Mouse (Mus musculus) T-helper 17 cell (primary cell): ENCODE measurements at regions not wholly inside any gene's neighbourhood (a gene's known extent, or its start where the extent isn't known, plus 50 kb on each side); places are given as distances from the start of the nearest gene placed in this dataset.

Experiments
- in situ Hi-C, 2 experiments: fragments of 300-600 bp; cut with MboI, MseI; formaldehyde crosslinking; loops; 1 replicate in 1 of 2; 2 replicates in 1 of 2; pipeline ENCODE4 v1.15.1; 2025; ENCODE audit warnings: high pct_unique_total_duplicates in 2 of 2

DNA sequence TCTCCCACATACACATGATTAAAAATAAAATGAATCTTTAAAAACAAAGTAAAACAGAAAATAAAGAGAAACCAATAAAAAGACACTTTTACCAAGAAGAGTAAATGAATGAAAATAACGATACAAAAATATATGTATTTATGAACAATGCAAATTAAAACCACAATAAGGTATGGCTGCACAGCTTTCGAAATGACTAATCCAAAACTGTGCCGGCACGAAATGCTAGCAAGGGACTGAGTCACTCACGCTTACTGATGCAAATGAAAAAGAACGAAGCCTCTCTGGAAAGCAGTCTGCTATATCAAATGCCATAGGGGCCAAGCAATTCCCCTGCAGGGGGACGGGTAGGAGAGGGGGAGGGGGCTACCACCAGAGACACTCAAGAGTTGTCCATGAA is 704.0 kb downstream of the 4930447A16Rik start:
- in situ Hi-C loops: loop anchor here in 1 of 2 experiments (5.0 kb wide), 1 partner anchor 68 kb away; no protein-coding TSS in a partner anchor

DNA sequence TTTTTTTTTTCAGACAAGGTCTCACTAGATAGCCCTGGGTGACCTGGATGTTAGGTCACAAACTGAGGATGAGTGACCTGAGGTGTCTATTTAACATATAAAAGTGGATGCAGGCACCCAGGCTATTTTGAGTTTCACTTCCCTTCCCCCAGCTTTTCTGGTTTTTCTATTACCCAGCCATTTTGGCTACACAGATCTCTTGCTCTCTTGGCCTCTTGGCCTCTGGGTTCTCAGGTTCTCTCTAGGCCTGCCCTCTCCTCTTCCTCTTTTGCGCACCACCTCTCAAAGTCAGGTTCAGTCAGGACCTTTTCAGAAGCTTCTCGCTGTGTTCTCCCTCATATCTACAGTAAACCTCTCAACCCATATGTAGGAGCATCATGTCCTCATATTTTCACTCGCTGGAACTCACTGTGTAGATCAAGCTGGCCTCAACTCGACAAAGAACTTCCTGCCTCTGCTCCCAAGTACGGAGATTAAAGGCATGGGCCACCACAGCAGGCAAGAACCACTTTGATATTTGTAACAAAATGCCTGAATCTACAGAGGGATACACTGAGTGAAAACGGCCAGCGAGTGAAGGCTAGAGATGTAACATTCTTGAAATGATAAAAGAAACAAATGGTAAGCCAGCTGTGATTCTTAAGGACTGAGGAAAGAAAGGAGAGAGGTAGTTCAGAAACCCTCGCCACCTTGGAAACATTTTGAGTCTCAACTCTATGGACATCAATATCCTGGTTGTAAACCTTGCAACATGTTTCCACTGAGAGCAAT is 704.7 kb downstream of the 4930447A16Rik start:
- in situ Hi-C loops: loop anchor here in 1 of 2 experiments (5.0 kb wide), 1 partner anchor 67 kb away; no protein-coding TSS in a partner anchor

DNA sequence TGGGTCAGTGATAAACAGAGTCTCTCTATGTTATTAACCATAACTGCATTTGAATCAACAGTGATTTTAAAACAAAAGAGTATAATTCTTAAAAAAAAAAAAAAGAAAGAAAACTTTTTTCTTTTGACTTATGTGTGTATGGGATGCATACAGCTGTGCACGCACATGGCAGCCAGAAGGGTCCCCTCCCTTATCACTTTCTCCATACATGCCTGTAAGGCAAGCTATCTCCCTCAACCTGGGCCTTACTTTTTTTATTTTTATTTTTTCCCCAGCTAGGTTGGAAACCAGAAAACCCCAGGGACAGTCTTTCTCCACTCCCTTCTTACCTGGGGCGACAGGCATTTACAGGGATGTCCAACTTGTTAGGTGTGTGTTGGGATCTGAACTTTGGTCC is 705.3 kb downstream of the 4930447A16Rik start:
- in situ Hi-C loops: no loop called here

DNA sequence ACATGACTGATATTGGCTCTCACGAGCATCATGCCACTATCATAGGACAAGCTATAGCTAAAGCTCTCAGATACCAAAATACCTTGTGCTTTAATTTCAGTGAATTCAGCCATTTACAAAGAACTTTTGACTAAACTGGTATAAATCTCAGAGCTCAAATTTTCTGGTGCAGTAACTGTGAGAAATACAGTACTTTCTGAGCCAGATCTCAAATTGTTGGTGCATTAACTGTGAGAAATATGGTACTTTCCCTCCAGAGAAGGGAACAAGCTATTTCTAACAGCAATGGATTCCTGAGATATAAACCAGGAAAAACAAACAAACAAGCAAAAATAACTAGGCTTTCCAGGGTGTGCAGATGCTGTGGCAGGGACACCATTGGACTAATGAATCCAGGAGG is 714.3 kb downstream of the 4930447A16Rik start:
- in situ Hi-C loops: no loop called here

DNA sequence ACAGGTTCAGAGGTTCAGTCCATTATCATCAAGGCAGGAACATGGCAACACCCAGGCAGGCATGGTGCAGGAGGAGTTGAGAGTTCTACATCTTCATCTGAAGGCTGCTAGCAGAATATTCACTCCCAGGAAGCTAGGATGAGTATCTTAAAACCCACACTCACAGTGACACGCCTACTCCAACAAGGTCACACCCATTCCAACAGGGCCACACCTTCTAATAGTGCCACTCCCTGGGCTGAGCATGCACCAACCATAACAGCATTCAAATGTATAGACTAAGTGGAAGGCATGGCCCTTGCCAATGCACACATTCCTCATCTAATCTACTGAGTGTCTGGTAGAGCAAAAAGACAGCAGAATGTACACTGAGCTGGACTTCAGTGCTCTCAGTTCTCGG is 718.1 kb downstream of the 4930447A16Rik start:
- in situ Hi-C loops: no loop called here

DNA sequence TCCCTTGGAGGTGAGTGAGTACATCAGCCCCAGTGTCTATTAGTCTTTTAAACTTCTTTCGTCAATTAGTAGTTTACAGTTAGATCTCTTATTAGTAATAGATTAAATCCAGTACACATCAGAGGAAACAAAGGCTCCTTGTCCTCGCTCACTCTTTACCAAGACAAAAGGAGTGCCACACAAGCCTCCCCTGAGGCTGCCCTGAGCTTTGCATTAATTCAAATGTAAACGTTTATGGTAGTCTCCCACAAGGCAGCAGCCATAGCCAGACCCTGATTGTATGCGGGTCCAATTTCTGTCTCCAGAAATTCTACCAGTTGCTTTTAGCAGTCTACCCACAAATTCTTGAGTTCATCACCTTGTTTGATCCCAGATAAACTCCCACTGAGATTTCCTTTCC is 726.3 kb downstream of the 4930447A16Rik start:
- in situ Hi-C loops: loop anchor here in 1 of 2 experiments (25.0 kb wide), 1 partner anchor 339 kb away; no protein-coding TSS in a partner anchor

DNA sequence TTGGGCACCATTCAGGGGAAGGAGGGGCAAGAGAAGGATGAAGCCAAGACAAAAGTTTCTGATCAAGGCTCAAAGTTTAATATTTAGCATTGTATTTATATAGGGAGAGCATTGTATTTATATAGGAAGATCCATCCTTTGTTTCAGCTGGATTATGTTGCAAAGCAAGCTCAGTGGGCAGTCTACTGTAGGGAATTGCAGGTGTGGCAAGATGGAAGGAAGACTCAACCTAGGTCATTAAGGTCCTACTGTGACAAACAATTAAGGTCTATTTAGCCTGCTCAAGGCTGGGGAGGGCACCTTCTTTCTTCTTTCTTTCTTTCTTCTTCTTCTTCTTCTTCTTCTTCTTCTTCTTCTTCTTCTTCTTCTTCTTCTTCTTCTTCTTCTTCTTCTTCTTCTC is 728.5 kb downstream of the 4930447A16Rik start:
- in situ Hi-C loops: loop anchor here in 1 of 2 experiments (25.0 kb wide), 1 partner anchor 342 kb away; no protein-coding TSS in a partner anchor

DNA sequence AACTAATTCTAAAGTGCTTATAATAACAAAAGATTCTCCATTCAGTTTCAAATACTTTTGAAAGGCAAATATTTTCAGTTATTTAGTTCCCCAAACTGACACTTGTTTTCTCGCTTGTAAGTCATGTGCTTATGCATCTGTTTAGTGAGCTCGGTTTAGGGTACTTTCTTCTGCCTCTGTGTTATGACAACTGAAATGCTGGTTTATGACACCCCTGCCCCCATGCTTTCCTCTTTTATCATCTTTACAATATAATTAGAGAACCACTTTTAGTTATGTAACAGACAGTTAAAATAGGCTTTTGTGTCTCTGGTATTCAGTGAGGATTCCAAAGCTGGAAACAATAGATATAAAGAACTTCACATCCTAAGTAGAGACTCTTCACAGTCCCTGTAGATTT is 733.8 kb downstream of the 4930447A16Rik start:
- in situ Hi-C loops: loop anchor here in 1 of 2 experiments (25.0 kb wide), 1 partner anchor 347 kb away; no protein-coding TSS in a partner anchor

DNA sequence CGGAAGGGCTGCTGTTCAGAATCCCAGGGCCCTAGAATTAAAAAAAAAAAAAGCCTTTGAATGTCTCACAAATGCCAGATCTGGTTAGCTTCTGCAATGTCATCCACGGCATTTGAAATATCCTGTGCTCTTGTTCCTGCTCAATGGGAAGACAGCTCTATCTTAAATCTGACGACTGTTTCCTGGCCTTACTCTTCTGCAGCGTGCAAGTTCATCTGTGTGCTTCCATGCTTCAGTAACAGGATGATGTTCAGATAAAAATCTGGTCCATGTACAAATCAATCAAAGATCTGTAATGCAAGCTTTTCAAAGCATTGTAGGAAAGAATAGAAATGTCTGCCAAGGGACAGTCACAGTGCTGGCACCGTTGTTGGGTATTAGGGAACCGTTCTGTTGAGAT is 738.4 kb downstream of the 4930447A16Rik start:
- in situ Hi-C loops: loop anchor here in 1 of 2 experiments (25.0 kb wide), 1 partner anchor 351 kb away; no protein-coding TSS in a partner anchor

DNA sequence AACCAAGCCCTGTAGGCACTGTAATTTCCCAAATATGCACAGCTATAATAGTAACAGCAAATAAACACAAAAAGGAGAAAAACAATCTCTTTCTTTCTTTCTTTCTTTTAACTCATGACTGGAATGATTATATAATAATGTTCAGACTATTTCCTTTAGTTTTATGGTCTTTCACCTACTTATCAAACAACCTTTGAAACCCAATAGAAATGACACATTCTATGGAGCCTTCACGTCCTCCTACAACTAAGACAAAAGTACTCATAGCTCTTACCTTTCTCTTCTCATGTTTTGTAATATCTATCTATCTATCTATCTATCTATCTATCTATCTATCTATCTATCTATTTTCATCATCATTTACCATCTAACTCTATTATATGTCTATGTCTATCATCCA is 739.5 kb downstream of the 4930447A16Rik start:
- in situ Hi-C loops: loop anchor here in 1 of 2 experiments (25.0 kb wide), 1 partner anchor 353 kb away; no protein-coding TSS in a partner anchor

DNA sequence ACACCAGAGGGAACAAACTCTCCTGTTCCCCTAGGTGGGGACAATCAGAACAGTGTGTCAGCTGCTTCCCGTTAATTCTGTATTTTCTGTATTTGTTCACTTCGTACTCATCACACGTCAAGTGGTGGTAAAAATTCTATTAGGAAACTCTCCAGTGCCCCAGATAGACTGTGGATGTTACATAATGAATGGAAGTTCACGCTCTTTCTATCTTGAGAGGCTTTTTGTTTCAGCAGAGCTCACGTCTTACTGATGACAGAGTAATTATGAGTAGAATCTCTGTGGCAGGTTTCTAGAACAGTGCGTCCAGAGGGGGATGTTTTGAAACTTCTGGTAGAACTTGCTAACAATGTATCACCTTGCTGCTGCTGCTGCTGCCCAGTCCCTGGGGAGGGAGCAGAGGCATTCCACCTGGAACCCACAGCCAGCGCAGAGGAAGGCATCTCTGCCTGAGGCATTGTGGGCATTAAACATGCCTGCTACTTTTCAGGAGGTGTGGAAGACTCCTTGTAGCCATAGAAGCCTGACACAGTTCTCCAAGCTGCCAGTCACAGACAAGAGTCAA is 740.6 kb downstream of the 4930447A16Rik start:
- in situ Hi-C loops: loop anchor here in 1 of 2 experiments (25.0 kb wide), 1 partner anchor 354 kb away; no protein-coding TSS in a partner anchor

DNA sequence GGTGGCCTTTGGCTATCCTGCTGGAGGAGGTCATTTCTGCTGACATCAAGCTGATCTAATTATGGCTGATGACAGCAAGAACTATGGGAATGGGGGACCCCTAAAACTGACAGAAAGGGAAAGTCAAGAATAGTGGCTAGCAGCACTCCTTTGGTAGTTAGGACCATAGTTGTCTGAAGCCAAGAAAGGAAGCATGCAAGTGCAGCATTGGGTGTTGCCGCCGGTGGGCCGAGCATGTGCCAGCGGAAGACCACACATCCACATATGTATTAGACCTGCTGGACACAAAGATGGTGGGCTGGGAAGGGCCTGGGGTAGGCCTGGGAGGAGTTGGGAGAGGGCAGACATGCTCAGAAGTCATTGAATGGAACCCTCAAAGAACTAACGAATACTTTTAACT is 741.1 kb downstream of the 4930447A16Rik start:
- in situ Hi-C loops: loop anchor here in 1 of 2 experiments (25.0 kb wide), 1 partner anchor 354 kb away; no protein-coding TSS in a partner anchor

DNA sequence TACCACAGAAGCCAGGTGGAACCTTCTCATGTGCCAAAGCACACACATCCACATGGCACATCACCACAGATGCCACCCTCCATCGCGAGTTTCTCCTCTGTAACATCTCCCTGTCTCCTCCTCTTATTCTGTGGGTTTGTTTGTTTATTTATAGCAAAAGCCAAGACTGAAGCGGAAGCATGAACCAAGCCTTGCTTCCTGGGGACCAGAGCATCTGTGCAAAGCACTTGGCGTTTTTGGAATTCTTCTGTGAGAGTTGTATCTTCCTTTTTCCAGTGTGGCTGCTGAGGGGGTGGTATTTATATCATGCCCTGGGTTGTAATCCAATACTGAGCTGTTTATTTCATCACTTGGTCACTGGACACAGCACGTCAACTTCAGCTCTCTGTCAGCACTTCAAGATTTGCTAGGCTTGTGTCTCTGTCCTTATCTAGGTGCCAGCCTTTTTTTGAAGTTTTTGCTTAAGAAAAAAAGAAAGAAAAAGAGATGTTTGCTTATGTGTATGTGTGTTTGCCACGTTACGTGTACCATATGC is 742.3 kb downstream of the 4930447A16Rik start:
- in situ Hi-C loops: loop anchor here in 1 of 2 experiments (25.0 kb wide), 1 partner anchor 355 kb away; no protein-coding TSS in a partner anchor

DNA sequence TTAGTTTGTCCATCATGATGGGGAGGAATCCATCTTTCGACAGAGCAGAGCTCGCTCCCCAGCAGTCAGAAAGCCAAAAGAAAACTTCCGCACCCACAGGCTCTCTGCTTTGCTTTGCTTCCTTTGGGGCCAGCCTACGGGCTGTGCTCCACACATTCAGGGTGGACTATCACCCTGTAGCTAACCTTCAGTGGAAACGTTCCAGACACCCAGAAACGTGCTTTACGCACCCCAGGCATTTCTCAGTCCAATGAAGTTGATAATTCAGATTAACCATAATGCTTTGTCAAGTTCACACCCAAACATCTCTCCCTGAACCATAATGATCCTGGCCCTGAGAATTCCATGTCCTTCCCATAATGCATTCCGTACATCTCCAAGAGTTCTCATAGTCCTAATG is 743.8 kb downstream of the 4930447A16Rik start:
- in situ Hi-C loops: loop anchor here in 1 of 2 experiments (25.0 kb wide), 1 partner anchor 357 kb away; no protein-coding TSS in a partner anchor
